Mouse (Mus musculus) kidney, embryonic 14.5 days (tissue): ENCODE measurements around the gene Trim46. TPM values are rescaled to one million over a fixed set of nuclear protein-coding genes. Genes with fewer than 3 reads are reported as not detected.

Experiments
- ATAC-seq: fragments of 200-750 bp; cut with Nextera tagmentation; 2 replicates; pipeline ENCODE4 v1.8.0; 2017; ENCODE audit warnings: moderate number of reproducible peaks, mild to moderate bottlenecking, moderate TSS enrichment, moderate library complexity; ENCODE audit not compliant: low FRiP score, low TSS enrichment
- H3K27ac ChIP-seq: fragments of 300-500 bp; sonication (generic); 2 replicates; pipeline ENCODE4 v1.5.1; 2014; ENCODE audit warnings: low read depth, mild to moderate bottlenecking, low read length, moderate library complexity, mixed read lengths
- H3K27me3 ChIP-seq: fragments of 300-500 bp; sonication (generic); 2 replicates; pipeline ENCODE4 v1.6.1; 2014; ENCODE audit warnings: mild to moderate bottlenecking, low read length; ENCODE audit not compliant: control insufficient read depth, insufficient read depth
- H3K36me3 ChIP-seq: fragments of 300-500 bp; sonication (generic); 2 replicates; pipeline ENCODE4 v1.6.1; 2014; ENCODE audit warnings: low read length, mixed read lengths; ENCODE audit not compliant: control insufficient read depth, insufficient read depth
- H3K4me1 ChIP-seq: fragments of 300-500 bp; sonication (generic); 2 replicates; pipeline ENCODE4 v1.6.1; 2014; ENCODE audit warnings: low read length, mixed read lengths; ENCODE audit not compliant: control insufficient read depth, insufficient read depth
- H3K4me2 ChIP-seq: fragments of 300-500 bp; sonication (generic); replicated peaks from 2 replicates; pipeline ENCODE4 v1.6.1; 2014; ENCODE audit warnings: low read depth, mild to moderate bottlenecking, low read length
- H3K4me3 ChIP-seq: fragments of 300-500 bp; sonication (generic); 2 replicates; pipeline ENCODE4 v1.5.1; 2014; ENCODE audit warnings: mild to moderate bottlenecking, low read length
- H3K9ac ChIP-seq: fragments of 300-500 bp; sonication (generic); 2 replicates; pipeline ENCODE4 v1.6.1; 2014; ENCODE audit warnings: low read depth, mild to moderate bottlenecking, low read length, moderate library complexity
- H3K9me3 ChIP-seq: fragments of 300-500 bp; sonication (generic); 2 replicates; pipeline ENCODE4 v1.6.1; 2016; ENCODE audit warnings: low read length; ENCODE audit not compliant: control insufficient read depth
- WGBS: fragments of 180-500 bp; shearing (Covaris S2); extraction: QIAGEN DNeasy Blood & Tissue Kit; methylation state at CpG from one replicate; pipeline ENCODE4 v1.1.7; 2014; 5-methylcytosine and 5-hydroxymethylcytosine counted together
- polyA plus RNA-seq: library from polyadenylated mRNA; unstranded; fragments of >200 nt; fragmentation: Nextera tagmentation; extraction: Ambion mirVana; gene quantifications from 2 replicates; pipeline ENCODE4 v1.2.1, GENCODE M21; 2014

The Trim46 gene
- polyA plus RNA-seq, 1 experiment from 2014 or later = 3.6 TPM

- Histone ChIP-seq H3K36me3 (no peaks in the 10 kb centered on the region), H3K9me3 (no peaks in the 10 kb centered on the region), H3K4me3 (no peak overlapping the region), H3K4me1 (peaks cover 8% of the 10 kb centered on the region; the same call in 1 of the 2 replicates), H3K4me2 (no peak overlapping the region), H3K27me3 (no peaks in the 10 kb centered on the region), H3K9ac (no peak overlapping the region), H3K27ac (no peak overlapping the region)
- WGBS = 51% methylated on average over 6 of the region's 6 CpGs
- ATAC-seq = no peak
Measured at GRCm38 (mm10) chr3:89232614-89233013, 13.5 kb downstream of the Trim46 start.

- no peak overlapping the region for H3K4me3 ChIP-seq
- no peak overlapping the region for H3K27ac ChIP-seq
- H3K9ac ChIP-seq = no peak overlapping the region
- no peaks in the 10 kb centered on the region for H3K36me3 ChIP-seq
- no peaks in the 10 kb centered on the region for H3K27me3 ChIP-seq
- ATAC-seq = no peak
- no peaks in the 10 kb centered on the region for H3K9me3 ChIP-seq
- H3K4me2 ChIP-seq = no peak overlapping the region
- WGBS = 80% methylated on average over 16 of the region's 16 CpGs
- peaks cover 13% of the 10 kb centered on the region; the same call in 1 of the 2 replicates for H3K4me1 ChIP-seq
Measured at GRCm38 (mm10) chr3:89231772-89232275, 14.3 kb downstream of the Trim46 start.

- Histone ChIP-seq H3K9me3 (no peaks in the 10 kb centered on the region), H3K4me3 (no peak overlapping the region), H3K36me3 (no peaks in the 10 kb centered on the region), H3K4me1 (peaks cover 18% of the 10 kb centered on the region; the same call in 1 of the 2 replicates), H3K4me2 (no peak overlapping the region), H3K27ac (no peak overlapping the region), H3K27me3 (no peaks in the 10 kb centered on the region), H3K9ac (no peak overlapping the region)
- 60% methylated on average over 7 of the region's 7 CpGs for WGBS
- no peak for ATAC-seq
Measured at GRCm38 (mm10) chr3:89231345-89231744, 14.8 kb downstream of the Trim46 start.

GRCm38 (mm10) chr3:89230561-89230960 is 15.5 kb downstream of the Trim46 start:
- Histone ChIP-seq H3K36me3 (no peaks in the 10 kb centered on the region), H3K9me3 (no peaks in the 10 kb centered on the region), H3K4me2 (no peak overlapping the region), H3K27ac (no peak overlapping the region), H3K27me3 (no peaks in the 10 kb centered on the region), H3K9ac (no peak overlapping the region), H3K4me3 (no peak overlapping the region), H3K4me1 (peaks cover 23% of the 10 kb centered on the region; the same call in 1 of the 2 replicates)
- 81% methylated on average over 2 of the region's 2 CpGs for WGBS
- ATAC-seq = no peak

- Histone ChIP-seq H3K36me3 (peaks cover 3% of the 10 kb centered on the region; the same call in 1 of the 2 replicates), H3K4me2 (peak overlapping the region; percentile 87), H3K4me1 (peaks cover 23% of the 10 kb centered on the region; the same call in 1 of the 2 replicates), H3K9ac (peak overlapping the region; percentile 23; the same call in 1 of the 2 replicates), H3K27me3 (no peaks in the 10 kb centered on the region), H3K27ac (peak overlapping the region; percentile 47; the same call in 1 of the 2 replicates), H3K4me3 (peak overlapping the region; percentile 13), H3K9me3 (no peaks in the 10 kb centered on the region)
- 45% methylated on average over 4 of the region's 4 CpGs for WGBS
- ATAC-seq = no peak
Measured at GRCm38 (mm10) chr3:89229276-89229675, 16.8 kb downstream of the Trim46 start.

- Histone ChIP-seq H3K36me3 (peaks cover 3% of the 10 kb centered on the region; the same call in 1 of the 2 replicates), H3K4me1 (peaks cover 23% of the 10 kb centered on the region; the same call in 1 of the 2 replicates), H3K9ac (peak within 1 kb of the TSS; percentile 54; the same call in 1 of the 2 replicates), H3K4me2 (peak within 1 kb of the TSS; percentile 87), H3K9me3 (no peaks in the 10 kb centered on the region), H3K4me3 (peak within 1 kb of the TSS; percentile 40), H3K27me3 (no peaks in the 10 kb centered on the region), H3K27ac (peak within 1 kb of the TSS; percentile 62)
- ATAC-seq = no peak
- 27% methylated on average over 10 of the region's 10 CpGs for WGBS
Measured at GRCm38 (mm10) chr3:89228836-89229235, 17.3 kb downstream of the Trim46 start, which contains the start of gene Muc1. Gene Muc1, plus strand, starts transcription at chr3:89229057.

- under 1% methylated on average over 20 of the region's 20 CpGs for WGBS
- no peaks in the 10 kb centered on the region for H3K27me3 ChIP-seq
- peak overlapping the region; percentile 40 for H3K4me3 ChIP-seq
- peaks cover 23% of the 10 kb centered on the region; the same call in 1 of the 2 replicates for H3K4me1 ChIP-seq
- H3K9me3 ChIP-seq = no peaks in the 10 kb centered on the region
- peak overlapping the region; percentile 62; the same call in 1 of the 2 replicates for H3K27ac ChIP-seq
- peak; percentile 58 for ATAC-seq
- H3K36me3 ChIP-seq = peaks cover 3% of the 10 kb centered on the region; the same call in 1 of the 2 replicates
- peak overlapping the region; percentile 87 for H3K4me2 ChIP-seq
- peak overlapping the region; percentile 54; the same call in 1 of the 2 replicates for H3K9ac ChIP-seq
Measured at GRCm38 (mm10) chr3:89228180-89228549, 17.9 kb downstream of the Trim46 start.

- H3K27me3 ChIP-seq = no peaks in the 10 kb centered on the region
- H3K4me3 ChIP-seq = peak overlapping the region; percentile 40
- peak; percentile 77 for ATAC-seq
- H3K36me3 ChIP-seq = peaks cover 3% of the 10 kb centered on the region; the same call in 1 of the 2 replicates
- 4% methylated on average over 41 of the region's 41 CpGs for WGBS
- no peak overlapping the region; the same call in 1 of the 2 replicates for H3K27ac ChIP-seq
- H3K9me3 ChIP-seq = no peaks in the 10 kb centered on the region
- H3K4me1 ChIP-seq = peaks cover 23% of the 10 kb centered on the region; the same call in 1 of the 2 replicates
- peak overlapping the region; percentile 54 for H3K9ac ChIP-seq
- H3K4me2 ChIP-seq = peak overlapping the region; percentile 87
Measured at GRCm38 (mm10) chr3:89227307-89228179, 18.6 kb downstream of the Trim46 start.
